Mouse (Mus musculus) fibroblast of lung, adult 2 months (primary cell): ENCODE data around the gene Nxf2.
"Not testable (repeated sequence)": the region's sequence is repeated elsewhere in the genome, so short reads cannot be mapped to it uniquely, and the experiment has no call there.

Source experiments
- DNase-seq: peaks from one replicate; pipeline ENCODE4 v3.0.0-alpha.2; 2011; ENCODE audit warnings: low read depth

The Nxf2 gene

GRCm38 (mm10) chrX:134964546-134964945 is at the start of gene Nxf2:
Gene Nxf2, minus strand, starts transcription at chrX:134964754.
- DNase-seq = no peak

- no peak for DNase-seq
Observed at GRCm38 (mm10) chrX:135011381-135011780, 46.8 kb upstream of the Nxf2 start.

GRCm38 (mm10) chrX:135009471-135009815 is 44.9 kb upstream of the Nxf2 start:
- no peak for DNase-seq

- peak; percentile 77 for DNase-seq
Observed at GRCm38 (mm10) chrX:135008720-135009470, 44.3 kb upstream of the Nxf2 start, which contains the start of gene Zmat1. Gene Zmat1, minus strand, starts transcription at chrX:135009209.

GRCm38 (mm10) chrX:135008021-135008420 is 43.5 kb upstream of the Nxf2 start:
- no peak for DNase-seq

- DNase-seq = no peak
Observed at GRCm38 (mm10) chrX:134963305-134964094, 1.1 kb downstream of the Nxf2 start.

- no peak for DNase-seq
Observed at GRCm38 (mm10) chrX:134930361-134930760, 34.2 kb downstream of the Nxf2 start.

- DNase-seq = no peak
Observed at GRCm38 (mm10) chrX:134929927-134930326, 34.6 kb downstream of the Nxf2 start.

GRCm38 (mm10) chrX:134925058-134925457 is 39.5 kb downstream of the Nxf2 start:
- DNase-seq = no peak

- peak; percentile 63 for DNase-seq
Observed at GRCm38 (mm10) chrX:134923675-134924424, 40.7 kb downstream of the Nxf2 start.

GRCm38 (mm10) chrX:134919220-134919619 is 45.3 kb downstream of the Nxf2 start:
- no peak for DNase-seq

- DNase-seq = no peak
Observed at GRCm38 (mm10) chrX:134915745-134916144, 48.8 kb downstream of the Nxf2 start.

GRCm38 (mm10) chrX:134915315-134915714 is 49.2 kb downstream of the Nxf2 start:
- not testable (repeated sequence) for DNase-seq

GRCm38 (mm10) chrX:134914851-134915250 is 49.7 kb downstream of the Nxf2 start:
- no peak for DNase-seq

- no peak for DNase-seq
Observed at GRCm38 (mm10) chrX:134913234-134913936, 51.2 kb downstream of the Nxf2 start.

- DNase-seq = no peak
Observed at GRCm38 (mm10) chrX:134912805-134913204, 51.7 kb downstream of the Nxf2 start.

- DNase-seq = no peak
Observed at GRCm38 (mm10) chrX:134910345-134910744, 54.2 kb downstream of the Nxf2 start.
